Mouse (Mus musculus): ENCODE results near the gene Olfr43. TPM values are rescaled to one million over a fixed set of nuclear protein-coding genes. Genes with fewer than 3 reads are reported as not detected.

Gene Olfr43
- not detected in 2 replicates for polyA plus RNA-seq (2016; fragmentation: Nextera tagmentation; extraction: Ambion mirVana)

DNA sequence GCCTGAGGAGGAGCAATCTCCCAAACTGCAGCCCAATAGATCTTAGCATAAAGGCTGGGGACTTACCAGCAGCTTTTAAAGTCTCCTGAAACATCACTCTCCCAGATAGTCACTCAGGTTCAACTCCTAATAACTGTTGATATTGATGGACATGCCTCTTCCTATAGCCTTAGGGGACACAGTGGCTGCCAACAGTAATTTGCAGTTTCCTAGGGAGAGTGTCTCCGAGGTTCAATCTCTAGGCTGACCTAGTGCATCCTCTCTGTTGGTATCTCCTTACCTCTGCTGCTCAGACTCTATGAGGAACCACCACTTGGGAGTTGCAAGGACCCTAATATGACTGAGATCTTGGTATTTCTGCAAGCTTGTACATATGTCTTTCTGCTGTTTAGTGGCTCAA is at the start of gene Olfr43:
TSS of gene Olfr43 (minus strand) at position 101 of the 400 bp plus-strand sequence.
- no peaks in the 10 kb centered on the region for H3K27me3 ChIP-seq (replicated peaks; ENCODE audit: low read depth, poor library complexity, severe bottlenecking)
- DNase-seq (ENCODE audit: low spot score): no peak
- WGBS: 60% methylated on average over 1 of the region's 1 CpGs
- H3K36me3 ChIP-seq (replicated peaks): no peaks in the 10 kb centered on the region
- no peak within 1 kb of the TSS for H3K27ac ChIP-seq (replicated peaks)
- peaks cover 22% of the 10 kb centered on the region; the same call in 1 of the 2 replicates for H3K9me3 ChIP-seq
- no peaks in the 10 kb centered on the region for H3K4me1 ChIP-seq
- no peak within 1 kb of the TSS for H3K4me3 ChIP-seq

DNA sequence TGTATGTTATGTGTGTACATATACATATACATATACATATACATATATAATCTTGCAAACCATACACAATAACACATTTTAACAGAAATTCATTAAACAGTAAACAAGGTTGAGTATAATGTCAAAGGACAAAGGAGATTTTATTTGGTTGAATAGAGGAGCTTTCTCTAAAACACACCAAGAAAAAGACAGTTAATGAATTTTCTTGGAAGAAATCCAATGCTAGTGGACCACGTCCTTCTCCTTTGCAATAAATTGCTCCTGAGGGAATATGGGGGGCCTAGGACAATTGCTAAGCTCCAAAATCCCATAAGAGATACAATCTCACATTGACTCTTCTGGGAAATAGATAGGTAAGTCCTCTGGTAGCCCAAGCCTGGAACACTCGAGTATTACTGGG is 48.3 kb upstream of the Olfr43 start, which contains the start of gene Olfr406:
TSS of gene Olfr406 (plus strand) at position 301 of the 400 bp plus-strand sequence.
- H3K36me3 ChIP-seq (replicated peaks): no peaks in the 10 kb centered on the region
- 61% methylated on average over 2 of the region's 2 CpGs for WGBS
- DNase-seq (ENCODE audit: low spot score): no peak
- no peaks in the 10 kb centered on the region for H3K27me3 ChIP-seq (replicated peaks; ENCODE audit: low read depth, poor library complexity, severe bottlenecking)
- peaks cover 25% of the 10 kb centered on the region for H3K9me3 ChIP-seq
- H3K4me1 ChIP-seq: no peaks in the 10 kb centered on the region
- no peak within 1 kb of the TSS for H3K27ac ChIP-seq (replicated peaks)
- H3K4me3 ChIP-seq: no peak within 1 kb of the TSS

DNA sequence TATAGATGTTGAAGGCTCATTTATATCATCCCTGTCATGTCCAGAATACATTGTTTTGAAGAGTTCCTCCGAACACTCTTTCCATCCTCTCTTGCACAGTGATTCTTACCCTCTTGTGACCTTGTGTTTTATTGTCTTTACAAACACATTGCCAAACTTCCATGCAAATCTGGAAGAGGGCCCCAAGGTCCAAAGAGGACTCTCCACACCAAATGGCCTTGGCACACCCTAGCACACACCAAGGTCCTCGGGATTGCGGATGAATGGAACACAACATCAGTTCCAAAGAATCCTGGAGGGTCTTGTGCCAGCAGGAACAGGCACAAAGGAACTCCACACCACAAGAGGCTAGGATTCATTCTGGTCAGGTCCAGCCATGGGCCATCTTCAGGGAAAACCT is 30.0 kb upstream of the Olfr43 start:
- no peaks in the 10 kb centered on the region for H3K4me1 ChIP-seq
- H3K9me3 ChIP-seq: peaks cover 33% of the 10 kb centered on the region
- DNase-seq (ENCODE audit: low spot score): no peak
- no peak overlapping the region for H3K4me3 ChIP-seq
- WGBS: 89% methylated on average over 3 of the region's 3 CpGs
- no peaks in the 10 kb centered on the region for H3K27me3 ChIP-seq (replicated peaks; ENCODE audit: low read depth, poor library complexity, severe bottlenecking)
- no peak overlapping the region for H3K27ac ChIP-seq (replicated peaks)
- H3K36me3 ChIP-seq (replicated peaks): no peaks in the 10 kb centered on the region

DNA sequence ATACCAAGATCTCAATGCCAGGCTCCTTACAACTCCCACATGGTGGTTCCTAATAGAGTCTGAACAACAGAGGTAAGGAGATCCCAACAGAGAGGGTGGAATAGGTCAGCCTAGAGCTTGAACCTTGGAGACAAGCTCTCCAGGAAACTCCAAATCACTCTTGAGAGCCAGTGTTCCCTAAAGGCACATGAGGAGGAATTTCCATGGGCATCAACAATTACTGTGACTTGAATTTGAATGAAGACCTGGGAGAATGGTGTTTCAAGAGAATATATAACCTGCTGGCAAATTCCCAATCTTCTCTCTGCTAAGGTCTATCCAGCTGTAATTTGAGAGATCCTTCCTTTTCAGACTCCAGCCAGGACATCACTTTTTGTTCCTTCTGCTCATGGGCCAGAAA is 25.2 kb downstream of the Olfr43 start, which contains the start of gene Olfr403:
TSS of gene Olfr403 (plus strand) at position 301 of the 400 bp plus-strand sequence.
- H3K4me3 ChIP-seq: no peak within 1 kb of the TSS
- no peaks in the 10 kb centered on the region for H3K27me3 ChIP-seq (replicated peaks; ENCODE audit: low read depth, poor library complexity, severe bottlenecking)
- no peak within 1 kb of the TSS for H3K27ac ChIP-seq (replicated peaks)
- no peaks in the 10 kb centered on the region for H3K4me1 ChIP-seq
- H3K36me3 ChIP-seq (replicated peaks): no peaks in the 10 kb centered on the region
- DNase-seq (ENCODE audit: low spot score): no peak
- peaks cover 45% of the 10 kb centered on the region for H3K9me3 ChIP-seq

DNA sequence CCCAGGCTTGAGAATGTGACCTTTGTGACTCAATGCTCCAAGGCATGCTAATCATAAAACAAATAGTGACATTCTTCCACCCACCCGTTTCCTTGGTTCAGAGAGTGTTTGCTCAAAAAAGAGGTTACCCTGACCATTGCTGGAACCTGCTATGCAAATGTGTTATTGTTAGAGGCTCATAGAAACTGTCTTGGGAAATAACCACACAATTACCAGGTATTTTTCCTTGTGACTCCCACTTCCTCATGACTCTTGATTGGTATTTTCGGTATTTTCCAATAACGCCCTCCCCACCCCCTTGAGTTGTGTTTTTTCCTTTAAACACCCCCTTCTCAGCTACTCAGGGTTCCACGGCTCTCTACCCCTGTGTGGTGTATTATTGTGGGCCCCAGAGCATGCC is 27.4 kb downstream of the Olfr43 start:
- WGBS: 79% methylated on average over 4 of the region's 4 CpGs
- DNase-seq (ENCODE audit: low spot score): no peak
- Histone ChIP-seq H3K4me1 (no peaks in the 10 kb centered on the region), H3K4me3 (no peak overlapping the region), H3K9me3 (peaks cover 40% of the 10 kb centered on the region), H3K36me3 (replicated peaks) (no peaks in the 10 kb centered on the region), H3K27ac (replicated peaks) (no peak overlapping the region), H3K27me3 (replicated peaks; ENCODE audit: low read depth, poor library complexity, severe bottlenecking) (no peaks in the 10 kb centered on the region)

DNA sequence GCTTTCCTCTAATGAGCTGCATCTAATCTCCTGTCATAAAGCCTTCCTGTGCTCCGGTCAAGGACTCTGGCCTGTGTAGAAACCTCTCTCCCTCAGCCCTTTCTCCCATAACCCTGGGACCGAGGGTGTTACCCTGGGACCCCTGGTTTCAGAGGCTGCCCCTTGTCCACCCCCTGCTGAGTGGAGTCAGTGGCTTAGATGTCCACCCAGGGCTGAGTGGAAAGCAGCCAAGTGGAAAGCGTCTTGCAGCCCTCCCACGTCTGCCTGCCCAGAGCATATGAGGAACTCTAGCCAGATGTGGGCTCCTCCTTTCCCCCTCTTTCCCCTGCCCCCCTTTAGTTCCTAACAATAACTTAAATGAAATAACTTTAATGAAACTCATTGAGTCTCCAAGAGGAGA is 28.0 kb downstream of the Olfr43 start:
- Histone ChIP-seq H3K27me3 (replicated peaks; ENCODE audit: low read depth, poor library complexity, severe bottlenecking) (no peaks in the 10 kb centered on the region), H3K9me3 (peaks cover 45% of the 10 kb centered on the region), H3K36me3 (replicated peaks) (no peaks in the 10 kb centered on the region), H3K27ac (replicated peaks) (no peak overlapping the region), H3K4me3 (no peak overlapping the region), H3K4me1 (no peaks in the 10 kb centered on the region)
- DNase-seq (ENCODE audit: low spot score): no peak
- 85% methylated on average over 4 of the region's 4 CpGs for WGBS

DNA sequence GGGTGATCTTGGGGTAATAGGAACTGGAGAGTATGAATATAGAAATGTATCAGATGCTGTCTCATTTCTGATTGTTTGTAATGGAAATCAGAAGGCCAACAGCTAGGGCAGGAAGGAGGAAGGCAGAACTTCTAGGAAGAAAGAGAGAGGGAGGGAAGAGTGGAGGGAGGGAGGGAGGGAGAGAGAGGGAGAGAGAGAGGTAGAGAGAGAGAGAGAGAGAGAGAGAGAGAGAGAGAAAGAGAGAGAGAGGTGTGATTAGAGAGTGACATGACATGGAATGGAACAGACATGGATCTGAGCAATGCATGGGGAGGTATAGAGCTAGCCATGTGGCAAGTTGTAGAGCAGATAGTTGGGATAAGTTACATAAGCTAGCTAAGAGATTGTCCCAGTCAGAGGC is 42.4 kb downstream of the Olfr43 start:
- H3K9me3 ChIP-seq: peaks cover 19% of the 10 kb centered on the region; the same call in 1 of the 2 replicates

More for the DNA sequence above, 42.4 kb downstream of the Olfr43 start:
- no peaks in the 10 kb centered on the region for H3K27me3 ChIP-seq (replicated peaks; ENCODE audit: low read depth, poor library complexity, severe bottlenecking)
- DNase-seq (ENCODE audit: low spot score): no peak
- no peak overlapping the region for H3K27ac ChIP-seq (replicated peaks)
- H3K4me1 ChIP-seq: no peaks in the 10 kb centered on the region
- H3K4me3 ChIP-seq: no peak overlapping the region
- no peaks in the 10 kb centered on the region for H3K36me3 ChIP-seq (replicated peaks)

Other genes with a start within 250 kb of the Olfr43 start
- gene Olfr398, start 221.0 kb downstream of the Olfr43 start, polyA plus RNA-seq (2016; fragmentation: Nextera tagmentation; extraction: Ambion mirVana): not detected in 2 replicates
- gene Olfr139, start 154.8 kb downstream of the Olfr43 start, polyA plus RNA-seq (2016; fragmentation: Nextera tagmentation; extraction: Ambion mirVana): not detected in 2 replicates
- not detected in 2 replicates for gene Olfr399, start 154.8 kb downstream of the Olfr43 start, polyA plus RNA-seq (2016; fragmentation: Nextera tagmentation; extraction: Ambion mirVana)
- gene Zfp616, start 141.4 kb downstream of the Olfr43 start, polyA plus RNA-seq (2016; fragmentation: Nextera tagmentation; extraction: Ambion mirVana): not detected in 2 replicates
- not detected in 2 replicates for gene Olfr401, start 97.7 kb downstream of the Olfr43 start, polyA plus RNA-seq (2016; fragmentation: Nextera tagmentation; extraction: Ambion mirVana)
- gene Olfr402, start 57.9 kb downstream of the Olfr43 start, polyA plus RNA-seq (2016; fragmentation: Nextera tagmentation; extraction: Ambion mirVana): not detected in 2 replicates
- not detected in 2 replicates for gene Olfr403, start 25.1 kb downstream of the Olfr43 start, polyA plus RNA-seq (2016; fragmentation: Nextera tagmentation; extraction: Ambion mirVana)
- gene Olfr406, start 48.4 kb upstream of the Olfr43 start, polyA plus RNA-seq (2016; fragmentation: Nextera tagmentation; extraction: Ambion mirVana): not detected in 2 replicates
- gene Olfr59, start 72.4 kb upstream of the Olfr43 start, polyA plus RNA-seq (2016; fragmentation: Nextera tagmentation; extraction: Ambion mirVana): not detected in 2 replicates
- gene Olfr410, start 126.7 kb upstream of the Olfr43 start, polyA plus RNA-seq (2016; fragmentation: Nextera tagmentation; extraction: Ambion mirVana): not detected in 2 replicates
- not detected in 2 replicates for gene Olfr411, start 141.3 kb upstream of the Olfr43 start, polyA plus RNA-seq (2016; fragmentation: Nextera tagmentation; extraction: Ambion mirVana)
- gene Olfr412, start 150.7 kb upstream of the Olfr43 start, polyA plus RNA-seq (2016; fragmentation: Nextera tagmentation; extraction: Ambion mirVana): not detected in 2 replicates